Mouse (Mus musculus) embryonic stem cell, embryonic (primary cell): ENCODE data around the gene 9130409I23Rik.

ENCODE experiments used
- CTCF ChIA-PET, 4 experiments: fragments of 300-600 bp in 2 of 4; fragments of 350-600 bp in 2 of 4; sonication (Branson Sonifier 250); formaldehyde crosslinking; loops; one replicate each; lab custom pipeline; 2022; ENCODE audit warnings: inconsistent platforms in 2 of 4; lab: Charles Lee
- POLR2A ChIA-PET, 4 experiments: fragments of 300-600 bp in 2 of 4; fragments of 350-600 bp in 2 of 4; sonication (Branson Sonifier 250); formaldehyde crosslinking; loops; one replicate each; lab custom pipeline; 2022; ENCODE audit warnings: antibody characterized with exemption in 4 of 4, inconsistent platforms in 1 of 4; lab: Charles Lee

9130409I23Rik gene

GRCm38 (mm10) chr1:181050937-181051336, at the start of gene 9130409I23Rik:
9130409I23Rik (plus strand) TSS chr1:181051237.
- POLR2A ChIA-PET: interaction anchor here in 2 of 4 experiments (1.0 to 1.1 kb wide), 2 partner anchors 11 to 13 kb away, joined by 3 read pairs; no protein-coding TSS in a partner anchor
- CTCF ChIA-PET: interaction anchor here in 2 of 4 experiments (0.6 to 2.5 kb wide), 3 partner anchors 11 to 150 kb away, joined by 3 to 18 read pairs (median 8); no protein-coding TSS in a partner anchor

- ChIA-PET POLR2A (interaction anchor here in 3 of 4 experiments (1.2 to 3.9 kb wide), 5 partner anchors 9 to 22 kb away, joined by 4 to 14 read pairs (median 5); no protein-coding TSS in a partner anchor), CTCF (interaction anchor here (0.6 to 1.8 kb wide), 6 partner anchors 9 to 286 kb away, joined by 3 to 5 read pairs (median 4); no protein-coding TSS in a partner anchor)
Measured at GRCm38 (mm10) chr1:181001621-181002020, 49.4 kb upstream of the 9130409I23Rik start.

GRCm38 (mm10) chr1:181003790-181004189, 47.2 kb upstream of the 9130409I23Rik start:
- ChIA-PET CTCF (interaction anchor here in 1 of 4 experiments (0.6 kb wide), 1 partner anchor 269 kb away, joined by 5 read pairs; no protein-coding TSS in a partner anchor), POLR2A (no interaction called here)

DNA sequence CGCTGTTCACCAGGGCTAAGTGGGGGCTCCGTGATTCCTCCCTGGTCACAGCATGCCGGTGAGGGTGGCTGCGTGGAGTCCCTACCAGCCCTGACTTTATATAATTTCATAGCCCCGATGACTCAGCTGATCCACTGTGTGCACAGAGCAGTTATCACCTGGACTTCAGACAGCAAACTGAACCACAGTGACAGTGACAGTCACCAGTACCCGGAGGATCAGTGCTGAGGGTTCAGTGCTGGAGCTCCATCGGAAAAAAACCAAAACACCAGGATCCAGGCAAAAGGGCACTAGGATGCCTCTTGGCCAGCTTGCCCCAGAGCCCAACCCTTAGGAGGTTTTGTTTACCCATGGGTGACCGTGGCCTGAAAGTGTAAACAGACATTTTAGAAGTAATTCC, 45.7 kb upstream of the 9130409I23Rik start:
- CTCF ChIA-PET: interaction anchor here in 1 of 4 experiments (0.6 kb wide), 1 partner anchor 56 kb away, joined by 4 read pairs; no protein-coding TSS in a partner anchor

GRCm38 (mm10) chr1:181007831-181008230, 43.2 kb upstream of the 9130409I23Rik start:
- POLR2A ChIA-PET: interaction anchor here in 2 of 4 experiments (0.6 to 2.8 kb wide), 4 partner anchors 9 to 22 kb away, joined by 3 to 8 read pairs (median 6); no protein-coding TSS in a partner anchor
- CTCF ChIA-PET: no interaction called here

More for the DNA sequence above, 45.7 kb upstream of the 9130409I23Rik start:
- POLR2A ChIA-PET: no interaction called here

DNA sequence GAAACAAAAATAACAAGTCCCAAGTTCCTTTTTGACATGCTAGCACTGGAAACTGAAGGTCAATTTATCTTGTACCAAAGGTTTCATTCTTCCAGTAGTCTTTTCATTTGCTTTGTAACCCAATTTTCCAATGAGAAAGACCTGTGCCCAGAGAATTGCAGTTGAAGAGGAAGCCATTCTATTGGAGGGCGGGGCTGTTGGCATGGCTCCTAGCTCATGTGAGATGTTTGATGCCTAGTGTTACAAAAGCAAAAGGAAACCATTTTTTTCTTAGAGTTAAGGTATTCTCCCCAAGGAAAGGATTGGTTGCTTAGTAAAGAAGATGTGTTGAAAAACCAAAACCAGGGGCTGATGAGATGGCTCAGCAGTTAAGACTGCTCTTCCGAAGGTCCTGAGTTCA, 42.8 kb upstream of the 9130409I23Rik start:
- ChIA-PET CTCF (interaction anchor here in 1 of 4 experiments (0.6 kb wide), 1 partner anchor 42 kb away, joined by 4 read pairs; no protein-coding TSS in a partner anchor), POLR2A (interaction anchor here in 2 of 4 experiments (0.6 to 2.8 kb wide), 4 partner anchors 8 to 22 kb away, joined by 3 to 8 read pairs (median 6); no protein-coding TSS in a partner anchor)

GRCm38 (mm10) chr1:181009011-181009590, 41.9 kb upstream of the 9130409I23Rik start:
- CTCF ChIA-PET: interaction anchor here in 2 of 4 experiments (0.6 to 0.7 kb wide), 3 partner anchors 40 to 75 kb away, joined by 3 to 5 read pairs (median 3); no protein-coding TSS in a partner anchor
- POLR2A ChIA-PET: interaction anchor here in 2 of 4 experiments (0.7 to 2.8 kb wide), 7 partner anchors 9 to 232 kb away, joined by 3 to 8 read pairs (median 4); no protein-coding TSS in a partner anchor

- ChIA-PET POLR2A (interaction anchor here in 2 of 4 experiments (0.7 to 2.4 kb wide), 11 partner anchors 8 to 1499 kb away, joined by 3 to 8 read pairs (median 4); no protein-coding TSS in a partner anchor), CTCF (interaction anchor here in 3 of 4 experiments (0.6 to 2.0 kb wide), 5 partner anchors 17 to 74 kb away, joined by 3 to 10 read pairs (median 6); no protein-coding TSS in a partner anchor)
Measured at GRCm38 (mm10) chr1:181009754-181010153, 41.3 kb upstream of the 9130409I23Rik start.

GRCm38 (mm10) chr1:181010171-181010932, 40.7 kb upstream of the 9130409I23Rik start:
- CTCF ChIA-PET: interaction anchor here (0.7 to 2.0 kb wide), 6 partner anchors 17 to 85 kb away, joined by 3 to 10 read pairs (median 6); no protein-coding TSS in a partner anchor

GRCm38 (mm10) chr1:181011601-181012000, 39.4 kb upstream of the 9130409I23Rik start:
- ChIA-PET CTCF (interaction anchor here in 2 of 4 experiments (0.5 to 2.0 kb wide), 2 partner anchors 19 to 110 kb away, joined by 4 to 6 read pairs; no protein-coding TSS in a partner anchor), POLR2A (interaction anchor here in 2 of 4 experiments (1.0 to 1.9 kb wide), 2 partner anchors 16 to 20 kb away, joined by 4 to 8 read pairs; no protein-coding TSS in a partner anchor)

More at GRCm38 (mm10) chr1:181010171-181010932, 40.7 kb upstream of the 9130409I23Rik start:
- POLR2A ChIA-PET: interaction anchor here in 2 of 4 experiments (0.5 to 1.9 kb wide), 11 partner anchors 14 to 1499 kb away, joined by 3 to 8 read pairs (median 4); no protein-coding TSS in a partner anchor

GRCm38 (mm10) chr1:181012416-181012815, 38.6 kb upstream of the 9130409I23Rik start:
- ChIA-PET POLR2A (interaction anchor here in 1 of 4 experiments (1.2 kb wide), 1 partner anchor 12 kb away, joined by 3 read pairs; no protein-coding TSS in a partner anchor), CTCF (interaction anchor here in 1 of 4 experiments (0.6 kb wide), 1 partner anchor 73 kb away, joined by 6 read pairs; no protein-coding TSS in a partner anchor)

DNA sequence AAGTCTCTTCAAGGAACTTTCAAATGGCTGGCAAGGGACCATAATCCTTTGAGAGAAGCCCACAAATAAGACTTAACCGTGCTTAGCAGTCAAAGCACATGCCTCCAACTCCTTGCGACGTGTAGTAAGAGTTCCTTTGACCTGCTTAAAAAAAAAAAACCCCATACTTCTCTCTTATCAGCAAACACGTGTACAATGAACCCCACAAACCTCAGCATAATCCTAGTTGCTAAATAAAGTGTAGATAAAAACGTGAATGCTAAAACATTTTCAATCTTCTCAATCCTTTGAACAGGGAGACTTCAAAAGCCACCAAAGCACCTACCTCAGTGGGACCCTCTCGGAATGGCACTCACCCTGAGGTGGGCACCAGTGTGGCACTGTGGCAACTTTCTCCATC, 37.6 kb upstream of the 9130409I23Rik start:
- ChIA-PET CTCF (no interaction called here), POLR2A (interaction anchor here in 1 of 4 experiments (3.0 kb wide), 1 partner anchor 13 kb away, joined by 14 read pairs; no protein-coding TSS in a partner anchor)

GRCm38 (mm10) chr1:181014731-181015500, 36.1 kb upstream of the 9130409I23Rik start:
- CTCF ChIA-PET: interaction anchor here in 1 of 4 experiments (3.2 kb wide), 1 partner anchor 23 kb away, joined by 21 read pairs; no protein-coding TSS in a partner anchor
- POLR2A ChIA-PET: interaction anchor here in 2 of 4 experiments (0.6 to 4.0 kb wide), 9 partner anchors 10 to 238 kb away, joined by 3 to 21 read pairs (median 4); no protein-coding TSS in a partner anchor

DNA sequence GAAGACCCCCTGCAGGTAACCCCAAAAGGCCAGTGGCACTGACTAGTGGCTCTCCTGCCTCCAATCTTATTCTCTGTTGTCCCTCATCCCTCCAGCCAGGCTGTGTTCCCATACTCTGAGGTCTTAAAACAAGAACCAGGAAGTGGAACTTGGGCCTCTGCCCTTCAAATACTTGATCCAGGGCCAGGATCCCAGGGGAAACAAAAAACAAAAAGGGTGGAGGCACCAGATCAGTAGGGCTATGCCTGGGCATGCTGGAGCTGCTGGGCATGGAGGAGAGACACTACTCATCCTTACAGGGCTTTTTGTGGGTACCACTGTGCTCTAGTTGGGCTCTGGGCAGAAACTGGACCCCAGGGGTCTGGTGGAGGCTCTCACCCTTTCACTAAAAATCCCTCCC, 35.5 kb upstream of the 9130409I23Rik start:
- ChIA-PET CTCF (interaction anchor here in 1 of 4 experiments (2.7 to 3.2 kb wide), 2 partner anchors 24 kb away, joined by 21 read pairs; no protein-coding TSS in a partner anchor), POLR2A (interaction anchor here in 2 of 4 experiments (0.9 to 4.0 kb wide), 16 partner anchors 9 to 238 kb away, joined by 3 to 21 read pairs (median 4); partner anchors contain the start of gene Sde2 (in 2 of the 2))

DNA sequence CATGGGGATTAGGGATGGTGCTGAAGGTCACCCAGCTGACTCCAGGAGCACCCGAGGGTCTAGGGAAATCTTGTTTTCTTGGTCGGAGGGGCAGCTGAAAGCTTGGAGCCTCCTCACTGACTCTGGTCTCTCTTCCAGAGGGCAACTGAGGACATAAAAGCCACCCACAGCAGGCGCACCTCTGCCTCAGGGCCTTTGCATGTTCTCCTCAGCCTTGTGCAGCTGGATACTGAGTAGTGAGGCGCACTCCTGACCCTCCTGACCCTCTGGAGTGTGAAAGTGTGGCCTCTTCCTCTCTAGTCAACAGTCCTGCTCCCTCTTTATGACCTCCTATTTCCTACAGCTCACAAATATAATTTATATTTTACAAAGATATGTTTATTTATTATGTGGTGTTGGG, 35.0 kb upstream of the 9130409I23Rik start:
- POLR2A ChIA-PET: interaction anchor here in 2 of 4 experiments (0.9 to 4.0 kb wide), 21 partner anchors 8 to 239 kb away, joined by 3 to 21 read pairs (median 4); partner anchors contain the start of genes Sde2 (in 2 of the 2) and Pycr2 (in 1 of the 2)
- CTCF ChIA-PET: interaction anchor here in 2 of 4 experiments (1.5 to 3.2 kb wide), 3 partner anchors 24 to 152 kb away, joined by 4 to 21 read pairs (median 21); no protein-coding TSS in a partner anchor

DNA sequence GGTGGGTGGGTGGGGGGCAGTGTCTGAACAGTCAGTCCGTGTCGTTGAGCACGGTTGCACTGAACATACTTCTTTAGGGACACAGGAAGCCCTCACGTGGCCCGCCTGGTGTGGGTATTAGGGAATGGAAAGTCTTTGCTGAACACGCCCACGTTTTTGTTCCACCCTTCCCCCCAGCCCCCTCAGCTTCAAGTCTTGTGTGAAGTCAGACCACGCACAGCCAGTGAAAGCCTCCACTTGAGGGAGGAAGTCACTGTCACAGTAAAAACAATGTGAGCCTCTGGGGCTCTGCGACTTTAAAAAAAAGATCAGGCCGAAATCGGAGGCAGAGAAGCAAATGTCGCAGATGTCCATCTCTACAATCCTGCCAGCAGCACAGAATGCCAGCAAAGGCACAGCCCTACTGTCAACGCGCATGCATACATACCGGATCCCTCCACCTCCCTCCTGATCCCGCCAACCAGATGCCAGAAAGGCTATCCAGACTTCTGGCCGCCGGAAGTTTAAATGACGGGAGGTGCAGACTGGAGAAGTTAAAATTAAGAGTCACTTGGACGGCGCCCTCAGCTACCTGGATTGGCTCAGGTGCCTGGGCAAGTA, 34.4 kb upstream of the 9130409I23Rik start:
- ChIA-PET POLR2A (interaction anchor here in 3 of 4 experiments (0.6 to 4.0 kb wide), 66 partner anchors 7 to 825 kb away, joined by 3 to 21 read pairs (median 4); partner anchors contain the start of genes Sde2 (in 2 of the 3), Cnih4 (in 1 of the 3), Lbr (in 1 of the 3) and Nvl (in 1 of the 3)), CTCF (interaction anchor here in 3 of 4 experiments (0.5 to 3.2 kb wide), 16 partner anchors 16 to 860 kb away, joined by 3 to 21 read pairs (median 4); no protein-coding TSS in a partner anchor)
